Mouse (Mus musculus) liver, embryonic 12.5 days (tissue): Measurements from ENCODE around the gene Ednrb. TPM values are rescaled to one million over a fixed set of nuclear protein-coding genes. Genes with fewer than 3 reads are reported as not detected.

Source experiments
- ATAC-seq: fragments of 200-750 bp; cut with Nextera tagmentation; 2 replicates; pipeline ENCODE4 v1.8.0; 2017; ENCODE audit warnings: moderate number of reproducible peaks, mild to moderate bottlenecking, moderate library complexity
- H3K27ac ChIP-seq: fragments of 300-500 bp; sonication (generic); 2 replicates; pipeline ENCODE4 v1.5.1; 2016; ENCODE audit warnings: mild to moderate bottlenecking
- H3K27me3 ChIP-seq: fragments of 300-500 bp; sonication (generic); replicated peaks from 2 replicates; pipeline ENCODE4 v1.6.1; 2016; ENCODE audit warnings: mild to moderate bottlenecking, moderate library complexity
- H3K36me3 ChIP-seq: fragments of 300-500 bp; sonication (generic); 2 replicates; pipeline ENCODE4 v1.6.1; 2016; ENCODE audit warnings: mild to moderate bottlenecking, moderate library complexity
- H3K4me1 ChIP-seq: fragments of 300-500 bp; sonication (generic); 2 replicates; pipeline ENCODE4 v1.6.1; 2016
- H3K4me2 ChIP-seq: fragments of 300-500 bp; sonication (generic); 2 replicates; pipeline ENCODE4 v1.6.1; 2016; ENCODE audit warnings: mild to moderate bottlenecking, moderate library complexity
- H3K4me3 ChIP-seq: fragments of 300-500 bp; sonication (generic); 2 replicates; pipeline ENCODE4 v1.5.1; 2016; ENCODE audit warnings: mild to moderate bottlenecking, moderate library complexity
- H3K9ac ChIP-seq: fragments of 300-500 bp; sonication (generic); 2 replicates; pipeline ENCODE4 v1.6.1; 2016; ENCODE audit warnings: mild to moderate bottlenecking, moderate library complexity
- H3K9me3 ChIP-seq: fragments of 300-500 bp; sonication (generic); replicated peaks from 2 replicates; pipeline ENCODE4 v1.6.1; 2016; ENCODE audit warnings: mild to moderate bottlenecking, moderate library complexity
- WGBS: fragments of 180-500 bp; shearing (Covaris S2); methylation state at CpG from one replicate; pipeline ENCODE4 v1.1.7; 2016; ENCODE audit not compliant: insufficient replicate concordance; 5-methylcytosine and 5-hydroxymethylcytosine counted together
- polyA plus RNA-seq: library from polyadenylated mRNA; unstranded; fragments of >200 nt; fragmentation: Nextera tagmentation; extraction: Ambion mirVana; gene quantifications from 2 replicates; pipeline ENCODE4 v1.2.1, GENCODE M21; 2016

The Ednrb gene
- polyA plus RNA-seq = 14.4 and 15.3 TPM in 2 replicates

GRCm38 (mm10) chr14:103844011-103844549 lies at the start of gene Ednrb:
Gene Ednrb (minus strand): TSS chr14:103844402.
- no peak within 1 kb of the TSS for H3K27ac ChIP-seq
- H3K9me3 ChIP-seq = no peaks in the 10 kb centered on the region
- peak within 1 kb of the TSS; percentile 59 for H3K4me2 ChIP-seq
- H3K27me3 ChIP-seq = peaks cover 31% of the 10 kb centered on the region
- WGBS = 2% methylated on average over 24 of the region's 24 CpGs
- H3K4me1 ChIP-seq = no peaks in the 10 kb centered on the region
- no peak for ATAC-seq
- H3K9ac ChIP-seq = peak within 1 kb of the TSS; percentile 2; the same call in 1 of the 2 replicates
- H3K4me3 ChIP-seq = peak within 1 kb of the TSS; percentile 47
- no peaks in the 10 kb centered on the region for H3K36me3 ChIP-seq

GRCm38 (mm10) chr14:103892411-103892938 lies 48.3 kb upstream of the Ednrb start:
- 47% methylated on average over 8 of the region's 8 CpGs for WGBS
- Histone ChIP-seq H3K27ac (no peak overlapping the region), H3K4me3 (no peak overlapping the region), H3K27me3 (no peaks in the 10 kb centered on the region), H3K36me3 (no peaks in the 10 kb centered on the region), H3K4me2 (no peak overlapping the region), H3K9ac (no peak overlapping the region), H3K9me3 (no peaks in the 10 kb centered on the region), H3K4me1 (no peaks in the 10 kb centered on the region)
- ATAC-seq = no peak

DNA sequence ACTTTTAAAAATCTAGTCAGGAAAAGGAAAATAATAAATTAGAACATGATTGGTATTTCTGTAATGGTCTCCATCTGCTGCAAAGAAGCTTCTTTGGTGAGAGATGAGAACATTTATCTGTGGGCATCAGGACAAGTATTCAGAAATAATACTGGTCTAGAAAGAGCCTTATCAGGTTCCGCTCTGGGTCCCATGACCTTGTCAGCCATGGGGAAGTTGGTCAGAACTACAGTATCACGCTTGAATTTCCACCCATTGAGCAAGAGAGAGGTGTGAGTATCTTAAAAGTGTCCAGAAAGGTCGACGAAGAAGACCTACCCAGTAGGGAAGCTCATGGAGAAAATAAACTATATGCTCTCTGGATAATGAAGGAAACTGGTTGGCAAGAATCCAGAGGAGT lies 46.6 kb upstream of the Ednrb start:
- H3K27me3 ChIP-seq = no peaks in the 10 kb centered on the region
- no peaks in the 10 kb centered on the region for H3K9me3 ChIP-seq
- no peaks in the 10 kb centered on the region for H3K36me3 ChIP-seq
- H3K4me1 ChIP-seq = no peaks in the 10 kb centered on the region
- 44% methylated on average over 4 of the region's 4 CpGs for WGBS
- no peak overlapping the region for H3K4me2 ChIP-seq
- no peak overlapping the region for H3K4me3 ChIP-seq
- H3K27ac ChIP-seq = no peak overlapping the region
- no peak overlapping the region for H3K9ac ChIP-seq
- no peak for ATAC-seq

DNA sequence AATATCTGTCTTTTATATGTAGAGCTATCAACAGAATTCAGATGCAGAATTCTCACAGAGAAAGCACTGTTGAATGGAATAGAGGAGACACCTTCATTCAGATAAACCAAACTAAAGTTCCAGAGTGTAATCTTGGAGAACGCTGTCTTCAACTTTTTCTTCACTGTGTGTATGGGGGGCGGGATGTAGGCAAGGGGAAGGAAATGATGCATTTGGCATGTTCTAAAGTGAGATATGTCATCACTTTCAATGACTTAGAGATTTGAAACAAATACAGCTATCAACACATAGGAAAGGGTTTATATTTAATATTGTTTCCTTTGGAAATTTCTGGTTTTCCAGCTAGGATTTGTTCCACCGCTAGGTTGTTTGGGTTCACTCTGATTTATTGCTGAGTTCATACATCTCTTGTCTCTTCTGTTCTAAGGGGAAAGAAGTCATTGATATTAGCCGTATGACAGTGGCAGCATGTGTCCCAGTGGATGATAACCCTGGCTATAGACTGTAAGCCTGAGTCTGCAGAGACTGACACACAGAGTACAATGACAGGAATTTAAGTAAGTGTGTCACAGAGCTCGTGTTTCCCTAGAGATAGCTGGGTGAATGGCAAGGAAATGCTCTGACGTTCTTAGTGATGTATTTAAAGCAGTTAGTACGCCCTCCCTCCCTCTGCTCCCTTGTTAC lies 40.8 kb upstream of the Ednrb start:
- H3K4me2 ChIP-seq = no peak overlapping the region
- no peaks in the 10 kb centered on the region for H3K27me3 ChIP-seq
- H3K27ac ChIP-seq = no peak overlapping the region
- H3K36me3 ChIP-seq = no peaks in the 10 kb centered on the region
- H3K4me1 ChIP-seq = no peaks in the 10 kb centered on the region
- no peaks in the 10 kb centered on the region for H3K9me3 ChIP-seq
- H3K4me3 ChIP-seq = no peak overlapping the region
- no peak overlapping the region for H3K9ac ChIP-seq
- peak; percentile 51 for ATAC-seq
- WGBS = 51% methylated on average over 7 of the region's 7 CpGs

DNA sequence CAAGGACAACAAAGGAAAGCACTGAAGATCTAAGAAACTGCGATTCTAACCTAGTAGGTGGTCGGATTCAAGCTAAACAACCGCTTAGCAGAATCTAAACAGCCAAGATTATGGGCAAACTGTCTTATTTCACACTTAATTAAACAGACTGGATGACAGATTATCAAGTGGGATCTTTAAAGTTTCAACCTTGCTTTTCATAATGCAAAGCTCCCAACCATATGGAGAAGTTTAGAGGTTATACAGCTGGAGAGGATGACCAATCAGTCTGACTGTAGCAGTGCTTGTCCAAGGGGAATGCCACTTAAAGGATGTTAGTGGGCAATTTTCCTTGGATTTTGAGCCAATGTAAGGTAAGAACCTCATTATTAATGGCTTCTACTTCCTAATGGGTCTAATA lies 38.7 kb upstream of the Ednrb start:
- Histone ChIP-seq H3K4me3 (no peak overlapping the region), H3K4me2 (no peak overlapping the region), H3K36me3 (no peaks in the 10 kb centered on the region), H3K27ac (no peak overlapping the region), H3K4me1 (no peaks in the 10 kb centered on the region), H3K27me3 (no peaks in the 10 kb centered on the region), H3K9me3 (no peaks in the 10 kb centered on the region), H3K9ac (no peak overlapping the region)
- WGBS = 75% methylated on average over 3 of the region's 3 CpGs
- no peak for ATAC-seq

DNA sequence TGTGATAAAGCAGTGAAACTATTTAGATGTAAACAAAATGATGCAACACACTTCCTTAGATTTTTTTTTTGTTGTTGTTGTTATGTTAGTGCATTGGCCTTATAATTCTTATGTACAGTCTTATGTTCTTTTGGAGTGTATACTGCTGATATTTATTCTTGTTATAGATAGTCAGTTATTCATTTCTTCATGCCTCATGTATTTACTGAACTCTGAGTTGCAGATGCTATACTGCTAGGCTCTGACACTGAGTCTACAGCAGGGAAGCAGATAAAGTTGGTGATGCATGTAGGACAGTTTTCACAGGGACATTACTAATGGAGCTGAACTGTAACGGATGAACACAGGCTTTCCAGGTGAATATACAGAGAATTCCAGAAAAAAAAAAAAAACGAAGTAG lies 32.9 kb upstream of the Ednrb start:
- Histone ChIP-seq H3K9ac (no peak overlapping the region), H3K4me3 (no peak overlapping the region), H3K36me3 (no peaks in the 10 kb centered on the region), H3K4me2 (no peak overlapping the region), H3K9me3 (no peaks in the 10 kb centered on the region), H3K27ac (no peak overlapping the region), H3K4me1 (no peaks in the 10 kb centered on the region), H3K27me3 (no peaks in the 10 kb centered on the region)
- WGBS = 67% methylated on average over 2 of the region's 2 CpGs
- ATAC-seq = no peak

- H3K27me3 ChIP-seq = no peaks in the 10 kb centered on the region
- H3K4me3 ChIP-seq = no peak overlapping the region
- no peak for ATAC-seq
- no peak overlapping the region for H3K4me2 ChIP-seq
- no peaks in the 10 kb centered on the region for H3K36me3 ChIP-seq
- H3K4me1 ChIP-seq = no peaks in the 10 kb centered on the region
- H3K9ac ChIP-seq = no peak overlapping the region
- WGBS = 65% methylated on average over 3 of the region's 3 CpGs
- no peak overlapping the region for H3K27ac ChIP-seq
- H3K9me3 ChIP-seq = no peaks in the 10 kb centered on the region
Observed at GRCm38 (mm10) chr14:103876598-103876997, 32.4 kb upstream of the Ednrb start.

GRCm38 (mm10) chr14:103866636-103867035 lies 22.4 kb upstream of the Ednrb start:
- Histone ChIP-seq H3K4me2 (no peak overlapping the region), H3K36me3 (no peaks in the 10 kb centered on the region), H3K4me1 (no peaks in the 10 kb centered on the region), H3K9ac (no peak overlapping the region), H3K27me3 (no peaks in the 10 kb centered on the region), H3K4me3 (no peak overlapping the region), H3K9me3 (no peaks in the 10 kb centered on the region), H3K27ac (no peak overlapping the region)
- ATAC-seq = no peak
- 57% methylated on average over 2 of the region's 2 CpGs for WGBS

GRCm38 (mm10) chr14:103865226-103865625 lies 21.0 kb upstream of the Ednrb start:
- no peak for ATAC-seq
- Histone ChIP-seq H3K27me3 (no peaks in the 10 kb centered on the region), H3K9me3 (no peaks in the 10 kb centered on the region), H3K36me3 (no peaks in the 10 kb centered on the region), H3K9ac (no peak overlapping the region), H3K27ac (no peak overlapping the region), H3K4me2 (no peak overlapping the region), H3K4me3 (no peak overlapping the region), H3K4me1 (no peaks in the 10 kb centered on the region)
- 51% methylated on average over 2 of the region's 2 CpGs for WGBS

DNA sequence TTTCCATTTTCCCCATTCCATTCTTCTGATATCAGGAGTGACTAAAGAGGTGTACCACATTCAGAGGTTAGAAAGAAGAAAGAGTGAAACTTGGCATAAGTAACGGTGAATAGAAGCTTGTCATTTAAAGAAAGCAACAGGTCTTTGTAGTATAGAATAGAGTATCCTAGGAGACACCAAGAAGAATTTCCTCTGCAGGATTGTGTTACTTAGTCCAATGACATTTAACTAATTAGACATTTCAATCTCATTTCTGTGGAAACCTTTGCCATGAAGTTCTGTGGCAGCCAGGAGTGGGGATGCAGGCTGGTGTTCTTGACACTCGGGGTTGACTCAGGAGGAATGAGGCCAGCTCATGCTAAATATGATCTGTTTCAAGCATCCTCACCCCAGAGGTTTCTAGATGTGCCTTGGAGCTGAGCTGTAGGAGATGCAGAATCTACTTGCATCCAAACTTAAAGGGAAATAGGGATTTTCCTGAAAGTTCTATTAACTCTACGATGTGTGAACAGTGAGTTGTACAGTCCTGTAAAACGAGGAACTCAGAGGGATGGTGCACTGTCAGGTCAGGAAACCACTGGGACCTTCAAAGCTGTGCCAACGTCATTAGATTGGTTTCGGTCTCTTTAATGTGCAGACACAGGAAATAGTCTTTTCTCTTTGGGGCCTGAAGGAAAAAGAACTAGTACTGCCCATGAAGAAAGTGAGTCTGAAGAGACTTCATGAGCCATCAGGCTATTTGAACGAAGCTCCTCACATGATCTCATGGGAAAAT lies 6.1 kb upstream of the Ednrb start:
- no peak for ATAC-seq
- Histone ChIP-seq H3K27me3 (peaks cover 1% of the 10 kb centered on the region; the same call in 1 of the 2 replicates), H3K27ac (no peak overlapping the region), H3K36me3 (no peaks in the 10 kb centered on the region), H3K4me3 (no peak overlapping the region), H3K4me1 (no peaks in the 10 kb centered on the region), H3K9ac (no peak overlapping the region), H3K9me3 (no peaks in the 10 kb centered on the region), H3K4me2 (no peak overlapping the region)
- 43% methylated on average over 7 of the region's 7 CpGs for WGBS

GRCm38 (mm10) chr14:103845716-103846115 lies 1.5 kb upstream of the Ednrb start:
- Histone ChIP-seq H3K4me3 (no peak overlapping the region), H3K4me2 (no peak overlapping the region), H3K4me1 (no peaks in the 10 kb centered on the region), H3K36me3 (no peaks in the 10 kb centered on the region), H3K27ac (no peak overlapping the region), H3K9ac (no peak overlapping the region), H3K9me3 (no peaks in the 10 kb centered on the region), H3K27me3 (peaks cover 31% of the 10 kb centered on the region)
- ATAC-seq = no peak
- 74% methylated on average over 2 of the region's 2 CpGs for WGBS

- H3K36me3 ChIP-seq = no peaks in the 10 kb centered on the region
- H3K4me1 ChIP-seq = no peaks in the 10 kb centered on the region
- H3K27me3 ChIP-seq = peaks cover 31% of the 10 kb centered on the region
- no peak for ATAC-seq
- H3K9ac ChIP-seq = no peak overlapping the region
- H3K4me2 ChIP-seq = no peak overlapping the region
- H3K9me3 ChIP-seq = no peaks in the 10 kb centered on the region
- H3K27ac ChIP-seq = no peak overlapping the region
- WGBS = 80% methylated on average over 7 of the region's 7 CpGs
- H3K4me3 ChIP-seq = no peak overlapping the region
Observed at GRCm38 (mm10) chr14:103844944-103845343, 742 bp upstream of the Ednrb start.
